Mouse (Mus musculus): ENCODE measurements around the gene Olfr541. TPM values are rescaled to one million over a fixed set of nuclear protein-coding genes. Genes with fewer than 3 reads are reported as not detected.

The Olfr541 gene
- total and polyA plus RNA-seq, 3 experiments: not detected

DNA sequence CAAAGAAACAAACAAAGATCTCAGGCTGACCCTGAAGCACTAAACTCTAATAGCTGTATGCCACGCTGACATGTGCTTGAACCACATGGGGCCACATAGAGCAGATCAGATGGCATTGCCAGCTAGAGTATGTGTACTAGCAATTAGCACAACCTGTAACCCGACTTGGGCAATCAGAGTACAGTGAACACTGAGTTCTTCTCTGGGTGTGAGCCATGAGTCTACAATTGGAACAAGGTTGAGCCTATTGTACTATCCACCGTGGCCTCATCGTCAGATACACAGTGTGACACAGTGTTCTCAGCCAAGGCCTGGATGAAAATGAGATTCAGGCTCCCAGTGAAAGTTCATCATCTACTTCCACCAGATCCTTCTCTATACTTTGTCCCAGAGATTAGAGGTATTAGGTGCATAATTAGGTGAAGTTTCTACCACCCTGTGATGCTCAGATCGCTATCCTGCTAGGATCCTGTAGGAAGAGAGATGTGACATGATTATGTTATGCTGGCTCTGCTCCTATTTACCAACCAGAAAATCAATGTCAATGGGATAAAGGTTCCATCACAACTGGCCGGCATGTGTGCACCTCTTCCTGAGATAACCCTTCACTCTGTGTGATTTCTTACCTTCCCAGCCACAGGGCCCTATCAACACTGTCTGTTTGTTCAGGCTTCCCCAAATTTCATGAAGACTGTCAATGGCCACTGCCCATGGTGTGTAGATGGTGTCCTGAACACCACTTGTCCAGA, 10.6 kb downstream of the Olfr541 start:
- Histone ChIP-seq H3K36me3 (replicated peaks in 1 of 2; ENCODE audit: control insufficient read depth in 1 of 2, insufficient read depth in 1 of 2, low read length in 1 of 2) (no peaks in the 10 kb centered on the region), H3K4me3 (replicated peaks in 1 of 3; ENCODE audit: low read depth in 2 of 3, low read length in 2 of 3, poor library complexity in 1 of 3) (no peak overlapping the region), H3K9me3 (replicated peaks; ENCODE audit: low read length) (no peaks in the 10 kb centered on the region), H3K4me2 (ENCODE audit: insufficient read depth, low read depth, poor library complexity, severe bottlenecking) (no peak overlapping the region), H3K4me1 (ENCODE audit: control insufficient read depth in 1 of 2, insufficient read depth in 2 of 2) (no peaks in the 10 kb centered on the region), H3K27me3 (replicated peaks) (peaks cover 64% of the 10 kb centered on the region), H3K9ac (ENCODE audit: insufficient read depth, low read depth) (no peak overlapping the region), H3K27ac (ENCODE audit: insufficient read depth, low read depth) (no peak overlapping the region), H3K79me2 (replicated peaks; ENCODE audit: control insufficient read depth, extremely low read depth, insufficient read depth, poor library complexity, severe bottlenecking) (no peaks in the 10 kb centered on the region)
- no peak for DNase-seq (ENCODE audit: extremely low read depth)
- in situ Hi-C loops (cut with MboI; ENCODE audit: low pct_ligation_motif_present, low pct_unique_long_range_greater_than_20kb, low sequenced_read_pairs): no loop called here
- dilution Hi-C loops (cut with MboI; ENCODE audit: extremely low pct_ligation_motif_present, extremely low pct_unique_long_range_greater_than_20kb, low sequenced_read_pairs): no loop called here
- TF ChIP-seq CTCF (conservative IDR thresholded peaks at IDR 0.05 in 1 of 2, IDR thresholded peaks at IDR 0.05 in 1 of 2; ENCODE audit: low read depth in 2 of 2, low read length in 2 of 2) (no peak), BHLHE40 (IDR thresholded peaks at IDR 0.05; ENCODE audit: low read depth, low read length) (no peak), NELFE (IDR thresholded peaks at IDR 0.05; ENCODE audit: low read depth, low read length) (no peak), UBTF (IDR thresholded peaks at IDR 0.05; ENCODE audit: low read depth, low read length) (no peak), JUND (conservative IDR thresholded peaks at IDR 0.05; ENCODE audit: low read depth, low read length) (no peak), E2F4 (IDR thresholded peaks at IDR 0.05; ENCODE audit: insufficient replicate concordance, low read depth, low read length) (no peak), RCOR1 (conservative IDR thresholded peaks at IDR 0.05; ENCODE audit: low read depth, low read length) (no peak), IRF4 (IDR thresholded peaks at IDR 0.05; ENCODE audit: low read depth, low read length) (no peak), TCF12 (IDR thresholded peaks at IDR 0.05; ENCODE audit: low read depth, low read length) (no peak), PAX5 (IDR thresholded peaks at IDR 0.05; ENCODE audit: low read length) (no peak), GABPA (IDR thresholded peaks at IDR 0.05; ENCODE audit: insufficient replicate concordance, low read depth, low read length) (no peak), MAFK (IDR thresholded peaks at IDR 0.05; ENCODE audit: insufficient replicate concordance, low read length) (no peak), TBP (conservative IDR thresholded peaks at IDR 0.05; ENCODE audit: low read depth, low read length) (no peak)

DNA sequence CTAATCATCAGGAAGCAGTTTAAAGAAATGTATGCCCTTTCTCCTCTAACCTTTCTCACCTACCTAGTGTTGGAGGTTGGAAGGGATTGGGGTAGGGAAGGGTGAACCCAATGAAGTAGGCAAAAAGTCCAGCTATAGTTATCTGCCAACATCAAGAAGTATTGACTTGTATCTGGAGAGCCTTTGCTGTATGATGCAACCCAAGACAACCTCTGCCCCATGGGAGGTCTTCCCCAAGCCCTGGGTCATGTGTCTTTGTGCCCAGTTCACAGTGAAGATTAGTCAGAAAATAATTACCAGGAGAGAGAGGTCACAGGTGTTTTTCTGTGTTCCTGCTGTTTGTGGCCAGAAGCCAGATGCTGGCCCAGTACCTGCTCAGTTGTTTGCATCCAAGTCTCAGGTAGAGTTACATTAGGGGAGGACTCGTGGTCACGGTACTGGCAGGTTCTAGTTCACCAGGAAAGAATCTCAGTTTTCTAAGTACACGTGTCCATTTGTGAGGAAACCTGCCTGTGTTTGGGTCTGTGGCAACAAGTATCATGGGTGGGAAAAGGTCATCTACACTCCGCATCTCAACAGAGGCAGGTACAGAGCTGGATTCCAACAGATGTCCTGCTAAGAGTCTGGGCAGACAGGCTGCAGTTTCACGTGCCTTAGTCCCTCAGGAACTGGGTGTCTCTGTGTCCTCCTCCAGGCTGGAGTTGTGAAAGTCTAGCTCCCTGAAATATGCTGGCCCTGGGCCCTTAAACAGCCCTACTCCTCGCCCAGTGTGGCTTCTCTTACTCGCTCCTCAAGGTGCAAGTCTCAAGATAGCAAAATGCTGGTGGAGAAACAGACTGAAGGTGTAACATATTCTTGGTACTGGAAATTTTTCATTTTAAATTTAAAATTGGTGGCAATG, 20.3 kb downstream of the Olfr541 start:
- no peaks in the 10 kb centered on the region for H3K9me3 ChIP-seq (replicated peaks; ENCODE audit: low read length)
- no peaks in the 10 kb centered on the region for H3K36me3 ChIP-seq (replicated peaks in 1 of 2; ENCODE audit: control insufficient read depth in 1 of 2, insufficient read depth in 1 of 2, low read length in 1 of 2)
- in situ Hi-C loops (cut with MboI; ENCODE audit: low pct_ligation_motif_present, low pct_unique_long_range_greater_than_20kb, low sequenced_read_pairs) (no loop called here), dilution Hi-C loops (cut with MboI; ENCODE audit: extremely low pct_ligation_motif_present, extremely low pct_unique_long_range_greater_than_20kb, low sequenced_read_pairs) (no loop called here)
- H3K4me2 ChIP-seq (ENCODE audit: insufficient read depth, low read depth, poor library complexity, severe bottlenecking): no peak overlapping the region
- H3K79me2 ChIP-seq (replicated peaks; ENCODE audit: control insufficient read depth, extremely low read depth, insufficient read depth, poor library complexity, severe bottlenecking): no peaks in the 10 kb centered on the region
- TF ChIP-seq CHD1 (IDR thresholded peaks at IDR 0.05; ENCODE audit: low read depth, low read length) (no peak), MAFK (IDR thresholded peaks at IDR 0.05; ENCODE audit: insufficient replicate concordance, low read length) (no peak), ZC3H11A (IDR thresholded peaks at IDR 0.05; ENCODE audit: low read depth, low read length) (no peak), ZNF384 (IDR thresholded peaks at IDR 0.05; ENCODE audit: low read depth, low read length) (no peak), UBTF (IDR thresholded peaks at IDR 0.05; ENCODE audit: low read depth, low read length) (no peak), MAX (IDR thresholded peaks at IDR 0.05; ENCODE audit: low read length) (no peak), POLR2AphosphoS2 (IDR thresholded peaks at IDR 0.05; ENCODE audit: low read depth, low read length) (no peak), GABPA (IDR thresholded peaks at IDR 0.05; ENCODE audit: insufficient replicate concordance, low read depth, low read length) (no peak), TCF12 (IDR thresholded peaks at IDR 0.05; ENCODE audit: low read depth, low read length) (no peak), MAZ (IDR thresholded peaks at IDR 0.05; ENCODE audit: low read depth, low read length) (no peak), ZMIZ1 (IDR thresholded peaks at IDR 0.05; ENCODE audit: low read depth, low read length) (no peak), NELFE (IDR thresholded peaks at IDR 0.05; ENCODE audit: low read depth, low read length) (no peak), PAX5 (IDR thresholded peaks at IDR 0.05; ENCODE audit: low read length) (no peak), EP300 (IDR thresholded peaks at IDR 0.05; ENCODE audit: low read length) (no peak), POLR2A (IDR thresholded peaks at IDR 0.05; ENCODE audit: low read depth, low read length) (no peak)
- 0 out of 4 replicates have a peak, but pooled peaks cover 0 to 3% of the 10 kb centered on the region in 2 experiments for H3K4me1 ChIP-seq (ENCODE audit: control insufficient read depth in 1 of 2, insufficient read depth in 2 of 2)
- no peak overlapping the region for H3K9ac ChIP-seq (ENCODE audit: insufficient read depth, low read depth)
- no peak overlapping the region for H3K4me3 ChIP-seq (replicated peaks in 1 of 3; ENCODE audit: low read depth in 2 of 3, low read length in 2 of 3, poor library complexity in 1 of 3)
- no peak overlapping the region for H3K27ac ChIP-seq (ENCODE audit: insufficient read depth, low read depth)
- DNase-seq (ENCODE audit: extremely low read depth): no peak
- H3K27me3 ChIP-seq (replicated peaks): peaks cover 52% of the 10 kb centered on the region
